Mouse (Mus musculus): ENCODE measurements around the gene Arid1b. TPM values are rescaled to one million over a fixed set of nuclear protein-coding genes. Genes with fewer than 3 reads are reported as not detected.

Gene Arid1b
- polyA plus RNA-seq, 1 experiment, result 9.1 TPM

- H3K27me3 ChIP-seq (ENCODE audit: control insufficient read depth, insufficient read depth, insufficient read length), result no peaks in the 10 kb centered on the region
- no peak overlapping the region for H3ac ChIP-seq (ENCODE audit: control insufficient read depth, insufficient read length, low read depth)
- no peaks in the 10 kb centered on the region for H3K36me3 ChIP-seq (ENCODE audit: control insufficient read depth, insufficient read depth)
- peaks cover 10% of the 10 kb centered on the region for H3K79me3 ChIP-seq (ENCODE audit: low read depth)
- H3K79me2 ChIP-seq (ENCODE audit: control insufficient read depth, insufficient read depth), result peaks cover 42% of the 10 kb centered on the region
- no peak overlapping the region for H3K4me3 ChIP-seq (ENCODE audit: insufficient read depth, poor library complexity, severe bottlenecking)
- TF ChIP-seq MYOD1 (IDR thresholded peaks at IDR 0.05; ENCODE audit: control insufficient read depth, insufficient read length, low read depth) (no peak), MYOG (IDR thresholded peaks at IDR 0.05; ENCODE audit: control insufficient read depth, extremely low read depth, insufficient read length) (no peak)
Observed at GRCm38 (mm10) chr17:5170321-5170720, 176.2 kb downstream of the Arid1b start.

- TF ChIP-seq CTCF (IDR thresholded peaks at IDR 0.05; ENCODE audit: control insufficient read depth, insufficient read depth, insufficient read length), result no peak
- TF ChIP-seq CEBPB (IDR thresholded peaks at IDR 0.05; ENCODE audit: low read depth), result no peak
- no peak for TF ChIP-seq MYOD1 (IDR thresholded peaks at IDR 0.05; ENCODE audit: control insufficient read depth, insufficient read length, low read depth)
- TF ChIP-seq FOSL1 (IDR thresholded peaks at IDR 0.05; ENCODE audit: insufficient read depth, low read length, poor library complexity, severe bottlenecking), result no peak
- TF ChIP-seq MYOG (IDR thresholded peaks at IDR 0.05; ENCODE audit: control insufficient read depth, extremely low read depth, insufficient read length), result no peak
- TF ChIP-seq USF1 (IDR thresholded peaks at IDR 0.05; ENCODE audit: low read depth), result no peak
- TF ChIP-seq MAX (IDR thresholded peaks at IDR 0.05), result no peak
- no peak overlapping the region for H3K4me3 ChIP-seq (ENCODE audit: insufficient read depth, poor library complexity, severe bottlenecking)
- peaks cover 32% of the 10 kb centered on the region for H3K79me2 ChIP-seq (ENCODE audit: control insufficient read depth, insufficient read depth)
- H3K36me3 ChIP-seq (ENCODE audit: control insufficient read depth, insufficient read depth), result no peaks in the 10 kb centered on the region
- no peak overlapping the region for H3ac ChIP-seq (ENCODE audit: control insufficient read depth, insufficient read length, low read depth)
- peaks cover 10% of the 10 kb centered on the region for H3K79me3 ChIP-seq (ENCODE audit: low read depth)
- no peaks in the 10 kb centered on the region for H3K27me3 ChIP-seq (ENCODE audit: control insufficient read depth, insufficient read depth, insufficient read length)
Observed at GRCm38 (mm10) chr17:5171467-5171866, 177.3 kb downstream of the Arid1b start.

GRCm38 (mm10) chr17:5174426-5175020, 180.4 kb downstream of the Arid1b start:
- H3K79me3 ChIP-seq (ENCODE audit: low read depth), result peaks cover 11% of the 10 kb centered on the region
- H3K36me3 ChIP-seq (ENCODE audit: control insufficient read depth, insufficient read depth), result no peaks in the 10 kb centered on the region
- no peaks in the 10 kb centered on the region for H3K27me3 ChIP-seq (ENCODE audit: control insufficient read depth, insufficient read depth, insufficient read length)
- peaks cover 23% of the 10 kb centered on the region for H3K79me2 ChIP-seq (ENCODE audit: control insufficient read depth, insufficient read depth)
- H3ac ChIP-seq (ENCODE audit: control insufficient read depth, insufficient read length, low read depth), result no peak overlapping the region
- no peak overlapping the region for H3K4me3 ChIP-seq (ENCODE audit: insufficient read depth, poor library complexity, severe bottlenecking)
- TF ChIP-seq MYOG (IDR thresholded peaks at IDR 0.05; ENCODE audit: control insufficient read depth, extremely low read depth, insufficient read length) (no peak), CEBPB (IDR thresholded peaks at IDR 0.05; ENCODE audit: low read depth) (no peak), USF1 (IDR thresholded peaks at IDR 0.05; ENCODE audit: low read depth) (no peak), CTCF (IDR thresholded peaks at IDR 0.05; ENCODE audit: control insufficient read depth, insufficient read depth, insufficient read length) (no peak), FOSL1 (IDR thresholded peaks at IDR 0.05; ENCODE audit: insufficient read depth, low read length, poor library complexity, severe bottlenecking) (no peak), MYOD1 (IDR thresholded peaks at IDR 0.05; ENCODE audit: control insufficient read depth, insufficient read length, low read depth) (no peak), MAX (IDR thresholded peaks at IDR 0.05) (no peak)

- H3K79me3 ChIP-seq (ENCODE audit: low read depth), result peaks cover 9% of the 10 kb centered on the region
- no peak overlapping the region for H3K4me3 ChIP-seq (ENCODE audit: insufficient read depth, poor library complexity, severe bottlenecking)
- no peaks in the 10 kb centered on the region for H3K27me3 ChIP-seq (ENCODE audit: control insufficient read depth, insufficient read depth, insufficient read length)
- H3K36me3 ChIP-seq (ENCODE audit: control insufficient read depth, insufficient read depth), result no peaks in the 10 kb centered on the region
- peaks cover 23% of the 10 kb centered on the region for H3K79me2 ChIP-seq (ENCODE audit: control insufficient read depth, insufficient read depth)
- H3ac ChIP-seq (ENCODE audit: control insufficient read depth, insufficient read length, low read depth), result no peak overlapping the region
- TF ChIP-seq CEBPB (IDR thresholded peaks at IDR 0.05; ENCODE audit: low read depth) (no peak), USF1 (IDR thresholded peaks at IDR 0.05; ENCODE audit: low read depth) (no peak), CTCF (IDR thresholded peaks at IDR 0.05; ENCODE audit: control insufficient read depth, insufficient read depth, insufficient read length) (no peak), MYOD1 (IDR thresholded peaks at IDR 0.05; ENCODE audit: control insufficient read depth, insufficient read length, low read depth) (no peak), FOSL1 (IDR thresholded peaks at IDR 0.05; ENCODE audit: insufficient read depth, low read length, poor library complexity, severe bottlenecking) (no peak), MAX (IDR thresholded peaks at IDR 0.05) (no peak), MYOG (IDR thresholded peaks at IDR 0.05; ENCODE audit: control insufficient read depth, extremely low read depth, insufficient read length) (no peak)
Observed at GRCm38 (mm10) chr17:5175535-5175934, 181.4 kb downstream of the Arid1b start.

- no peak overlapping the region for H3K4me3 ChIP-seq (ENCODE audit: insufficient read depth, poor library complexity, severe bottlenecking)
- H3K27me3 ChIP-seq (ENCODE audit: control insufficient read depth, insufficient read depth, insufficient read length), result no peaks in the 10 kb centered on the region
- peaks cover 23% of the 10 kb centered on the region for H3K79me2 ChIP-seq (ENCODE audit: control insufficient read depth, insufficient read depth)
- no peak overlapping the region for H3ac ChIP-seq (ENCODE audit: control insufficient read depth, insufficient read length, low read depth)
- peaks cover 10% of the 10 kb centered on the region for H3K79me3 ChIP-seq (ENCODE audit: low read depth)
- H3K36me3 ChIP-seq (ENCODE audit: control insufficient read depth, insufficient read depth), result no peaks in the 10 kb centered on the region
- TF ChIP-seq MYOG (IDR thresholded peaks at IDR 0.05; ENCODE audit: control insufficient read depth, extremely low read depth, insufficient read length) (no peak), CEBPB (IDR thresholded peaks at IDR 0.05; ENCODE audit: low read depth) (no peak), MYOD1 (IDR thresholded peaks at IDR 0.05; ENCODE audit: control insufficient read depth, insufficient read length, low read depth) (no peak), CTCF (IDR thresholded peaks at IDR 0.05; ENCODE audit: control insufficient read depth, insufficient read depth, insufficient read length) (no peak), FOSL1 (IDR thresholded peaks at IDR 0.05; ENCODE audit: insufficient read depth, low read length, poor library complexity, severe bottlenecking) (no peak)
Observed at GRCm38 (mm10) chr17:5176315-5176714, 182.2 kb downstream of the Arid1b start.

GRCm38 (mm10) chr17:5178534-5178933, 184.4 kb downstream of the Arid1b start:
- no peaks in the 10 kb centered on the region for H3K36me3 ChIP-seq (ENCODE audit: control insufficient read depth, insufficient read depth)
- H3ac ChIP-seq (ENCODE audit: control insufficient read depth, insufficient read length, low read depth), result no peak overlapping the region
- peaks cover 7% of the 10 kb centered on the region for H3K79me3 ChIP-seq (ENCODE audit: low read depth)
- TF ChIP-seq USF1 (IDR thresholded peaks at IDR 0.05; ENCODE audit: low read depth) (no peak), FOSL1 (IDR thresholded peaks at IDR 0.05; ENCODE audit: insufficient read depth, low read length, poor library complexity, severe bottlenecking) (no peak), MYOD1 (IDR thresholded peaks at IDR 0.05; ENCODE audit: control insufficient read depth, insufficient read length, low read depth) (no peak), CTCF (IDR thresholded peaks at IDR 0.05; ENCODE audit: control insufficient read depth, insufficient read depth, insufficient read length) (no peak), MAX (IDR thresholded peaks at IDR 0.05) (no peak)
- peaks cover 14% of the 10 kb centered on the region for H3K79me2 ChIP-seq (ENCODE audit: control insufficient read depth, insufficient read depth)
- H3K4me3 ChIP-seq (ENCODE audit: insufficient read depth, poor library complexity, severe bottlenecking), result no peak overlapping the region
- H3K27me3 ChIP-seq (ENCODE audit: control insufficient read depth, insufficient read depth, insufficient read length), result no peaks in the 10 kb centered on the region
